Mouse (Mus musculus): Measurements from ENCODE around the gene Olfr1086.

DNA sequence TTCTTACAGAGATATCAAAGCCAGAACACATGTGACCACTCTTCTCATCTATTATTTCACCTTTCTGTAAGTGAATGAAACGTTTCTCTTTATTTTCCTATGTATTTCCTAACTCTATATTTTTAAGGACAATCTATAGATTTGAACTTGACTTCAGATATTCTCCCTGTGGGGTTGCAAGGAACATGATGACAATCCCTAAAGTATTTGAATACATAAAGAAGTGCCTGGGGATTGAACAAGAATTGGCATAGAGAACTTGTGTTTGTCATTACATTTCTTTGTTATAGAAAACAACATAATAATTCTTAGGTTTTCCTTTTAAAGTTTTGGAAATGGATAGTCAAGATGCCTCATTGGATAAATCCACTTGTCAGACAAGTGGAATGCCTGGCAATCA is 18.0 kb downstream of the Olfr1086 start, which contains the start of gene Olfr1085:
- TF ChIP-seq CHD2 (IDR thresholded peaks at IDR 0.05; ENCODE audit: low read depth, low read length) (no peak), MAFK (IDR thresholded peaks at IDR 0.05; ENCODE audit: insufficient read depth, low read depth, low read length) (no peak)

Measured in ES-E14 (cell line).